Mouse (Mus musculus): ENCODE measurements around the gene Elavl1. TPM values are rescaled to one million over a fixed set of nuclear protein-coding genes. Genes with fewer than 3 reads are reported as not detected.

Gene Elavl1
- polyA plus RNA-seq (2012; rRNA removed): 23.5 and 28.2 TPM in 2 replicates

DNA sequence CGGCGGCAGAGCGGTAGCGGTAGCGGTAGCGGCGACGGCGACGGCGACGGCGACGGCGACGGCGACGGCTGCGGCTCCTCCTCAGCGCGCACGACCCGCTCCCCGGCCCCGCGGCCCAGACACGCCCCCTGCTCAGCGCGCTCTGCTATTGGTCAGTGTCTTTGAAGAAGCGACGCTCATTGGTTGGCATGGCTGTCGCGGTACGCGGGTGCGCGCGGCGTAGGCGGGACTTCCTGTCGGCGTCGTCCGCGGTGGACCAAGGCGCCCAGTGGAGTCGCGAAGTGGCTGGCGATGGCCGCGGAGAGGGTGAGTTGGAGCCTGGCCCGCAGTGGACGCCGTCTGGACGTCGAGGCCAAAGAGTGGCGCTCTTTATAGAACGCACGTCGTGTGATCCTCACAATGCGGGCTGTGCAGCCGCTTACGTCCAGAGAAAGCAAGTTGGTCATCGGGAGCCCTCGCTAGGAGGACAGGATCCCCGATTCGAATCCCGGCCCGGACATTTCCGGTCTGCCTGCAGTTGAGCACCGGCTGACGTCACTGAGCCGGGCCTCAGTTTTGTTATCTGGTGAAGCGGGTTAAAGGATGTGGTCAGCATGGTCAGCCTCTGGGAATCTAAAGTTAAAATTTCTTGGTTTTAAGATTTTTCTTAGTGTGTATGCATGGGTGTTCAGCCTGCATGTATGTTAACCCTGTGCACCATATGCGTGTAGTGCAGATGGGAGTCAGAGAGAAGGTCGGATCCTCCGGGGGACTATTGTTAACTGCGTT, at the start of gene Elavl1, which contains the start of gene Ccl25:
Gene Elavl1 (minus strand): TSS at position 431 of the 768 bp plus-strand sequence.
Gene Ccl25 (plus strand): TSS at position 228 of the 768 bp plus-strand sequence.
- peak within 1 kb of the TSS; percentile 99 for H3K27ac ChIP-seq (ENCODE audit: control insufficient read depth, insufficient read depth, low read depth, low read length)
- peak within 1 kb of the TSS; percentile 99 for H3K4me3 ChIP-seq (ENCODE audit: control insufficient read depth, low read depth, low read length)
- TF ChIP-seq CTCF (IDR thresholded peaks at IDR 0.05; ENCODE audit: control insufficient read depth, insufficient read depth, insufficient replicate concordance, low read depth, low read length): 0 out of 2 replicates have a peak, but pooled peaks have one; percentile 2
- TF ChIP-seq POLR2A (IDR thresholded peaks at IDR 0.05; ENCODE audit: control insufficient read depth, low read depth, low read length): peak; percentile 81
- peaks cover 4% of the 10 kb centered on the region for H3K36me3 ChIP-seq (ENCODE audit: control insufficient read depth, insufficient read depth, low read length)
- no peaks in the 10 kb centered on the region for H3K27me3 ChIP-seq (ENCODE audit: control insufficient read depth, insufficient read depth, low read length)
- peaks cover 4% of the 10 kb centered on the region for H3K4me1 ChIP-seq (ENCODE audit: control insufficient read depth, insufficient read depth, low read length)

GRCm38 (mm10) chr8:4372657-4373056, 47.4 kb upstream of the Elavl1 start:
- H3K4me3 ChIP-seq (ENCODE audit: control insufficient read depth, low read depth, low read length): no peak overlapping the region
- no peaks in the 10 kb centered on the region for H3K4me1 ChIP-seq (ENCODE audit: control insufficient read depth, insufficient read depth, low read length)
- H3K27ac ChIP-seq (ENCODE audit: control insufficient read depth, insufficient read depth, low read depth, low read length): no peak overlapping the region
- no peaks in the 10 kb centered on the region for H3K36me3 ChIP-seq (ENCODE audit: control insufficient read depth, insufficient read depth, low read length)
- TF ChIP-seq POLR2A (IDR thresholded peaks at IDR 0.05; ENCODE audit: control insufficient read depth, low read depth, low read length) (no peak), CTCF (IDR thresholded peaks at IDR 0.05; ENCODE audit: control insufficient read depth, insufficient read depth, insufficient replicate concordance, low read depth, low read length) (no peak)
- H3K27me3 ChIP-seq (ENCODE audit: control insufficient read depth, insufficient read depth, low read length): no peaks in the 10 kb centered on the region

- Histone ChIP-seq H3K36me3 (ENCODE audit: control insufficient read depth, insufficient read depth, low read length) (no peaks in the 10 kb centered on the region), H3K4me1 (ENCODE audit: control insufficient read depth, insufficient read depth, low read length) (no peaks in the 10 kb centered on the region), H3K4me3 (ENCODE audit: control insufficient read depth, low read depth, low read length) (no peak overlapping the region), H3K27ac (ENCODE audit: control insufficient read depth, insufficient read depth, low read depth, low read length) (no peak overlapping the region), H3K27me3 (ENCODE audit: control insufficient read depth, insufficient read depth, low read length) (no peaks in the 10 kb centered on the region)
- TF ChIP-seq CTCF (IDR thresholded peaks at IDR 0.05; ENCODE audit: control insufficient read depth, insufficient read depth, insufficient replicate concordance, low read depth, low read length): no peak
Observed at GRCm38 (mm10) chr8:4370078-4370477, 44.9 kb upstream of the Elavl1 start.

GRCm38 (mm10) chr8:4368470-4368869, 43.3 kb upstream of the Elavl1 start:
- no peak for TF ChIP-seq CTCF (IDR thresholded peaks at IDR 0.05; ENCODE audit: control insufficient read depth, insufficient read depth, insufficient replicate concordance, low read depth, low read length)
- TF ChIP-seq POLR2A (IDR thresholded peaks at IDR 0.05; ENCODE audit: control insufficient read depth, low read depth, low read length): no peak
- Histone ChIP-seq H3K27me3 (ENCODE audit: control insufficient read depth, insufficient read depth, low read length) (no peaks in the 10 kb centered on the region), H3K27ac (ENCODE audit: control insufficient read depth, insufficient read depth, low read depth, low read length) (no peak overlapping the region), H3K36me3 (ENCODE audit: control insufficient read depth, insufficient read depth, low read length) (no peaks in the 10 kb centered on the region), H3K4me1 (ENCODE audit: control insufficient read depth, insufficient read depth, low read length) (no peaks in the 10 kb centered on the region), H3K4me3 (ENCODE audit: control insufficient read depth, low read depth, low read length) (no peak overlapping the region)

GRCm38 (mm10) chr8:4367808-4368207, 42.6 kb upstream of the Elavl1 start:
- no peak for TF ChIP-seq POLR2A (IDR thresholded peaks at IDR 0.05; ENCODE audit: control insufficient read depth, low read depth, low read length)
- no peak for TF ChIP-seq CTCF (IDR thresholded peaks at IDR 0.05; ENCODE audit: control insufficient read depth, insufficient read depth, insufficient replicate concordance, low read depth, low read length)
- H3K27ac ChIP-seq (ENCODE audit: control insufficient read depth, insufficient read depth, low read depth, low read length): no peak overlapping the region
- H3K4me1 ChIP-seq (ENCODE audit: control insufficient read depth, insufficient read depth, low read length): no peaks in the 10 kb centered on the region
- H3K36me3 ChIP-seq (ENCODE audit: control insufficient read depth, insufficient read depth, low read length): no peaks in the 10 kb centered on the region
- H3K4me3 ChIP-seq (ENCODE audit: control insufficient read depth, low read depth, low read length): no peak overlapping the region
- H3K27me3 ChIP-seq (ENCODE audit: control insufficient read depth, insufficient read depth, low read length): no peaks in the 10 kb centered on the region

- no peaks in the 10 kb centered on the region for H3K4me1 ChIP-seq (ENCODE audit: control insufficient read depth, insufficient read depth, low read length)
- H3K27ac ChIP-seq (ENCODE audit: control insufficient read depth, insufficient read depth, low read depth, low read length): no peak overlapping the region
- H3K4me3 ChIP-seq (ENCODE audit: control insufficient read depth, low read depth, low read length): no peak overlapping the region
- no peaks in the 10 kb centered on the region for H3K27me3 ChIP-seq (ENCODE audit: control insufficient read depth, insufficient read depth, low read length)
- TF ChIP-seq CTCF (IDR thresholded peaks at IDR 0.05; ENCODE audit: control insufficient read depth, insufficient read depth, insufficient replicate concordance, low read depth, low read length) (no peak), POLR2A (IDR thresholded peaks at IDR 0.05; ENCODE audit: control insufficient read depth, low read depth, low read length) (no peak)
- H3K36me3 ChIP-seq (ENCODE audit: control insufficient read depth, insufficient read depth, low read length): no peaks in the 10 kb centered on the region
Observed at GRCm38 (mm10) chr8:4366189-4366588, 41.0 kb upstream of the Elavl1 start.

GRCm38 (mm10) chr8:4360922-4361321, 35.7 kb upstream of the Elavl1 start:
- H3K27ac ChIP-seq (ENCODE audit: control insufficient read depth, insufficient read depth, low read depth, low read length): no peak overlapping the region
- no peak overlapping the region for H3K4me3 ChIP-seq (ENCODE audit: control insufficient read depth, low read depth, low read length)
- H3K4me1 ChIP-seq (ENCODE audit: control insufficient read depth, insufficient read depth, low read length): no peaks in the 10 kb centered on the region
- H3K36me3 ChIP-seq (ENCODE audit: control insufficient read depth, insufficient read depth, low read length): no peaks in the 10 kb centered on the region; the same call in 1 of the 2 replicates
- TF ChIP-seq CTCF (IDR thresholded peaks at IDR 0.05; ENCODE audit: control insufficient read depth, insufficient read depth, insufficient replicate concordance, low read depth, low read length): no peak
- no peaks in the 10 kb centered on the region for H3K27me3 ChIP-seq (ENCODE audit: control insufficient read depth, insufficient read depth, low read length)
